Mouse (Mus musculus) liver, embryonic 14.5 days (tissue): ENCODE measurements around the gene Tmem191c.

Source experiments
- CTCF ChIP-seq: IDR thresholded peaks from 2 replicates; pipeline ENCODE4 v1.5.1; 2016; ENCODE audit warnings: antibody characterized with exemption, low read depth, control low read depth
- EP300 ChIP-seq: IDR thresholded peaks from 2 replicates; pipeline ENCODE4 v1.6.1; 2016; ENCODE audit warnings: antibody characterized with exemption, low read depth

GRCm38 (mm10) chr16:17244996-17245395, 30.9 kb upstream of the Tmem191c start:
- TF ChIP-seq CTCF (no peak), EP300 (no peak)
